Mouse (Mus musculus) erythroblast, adult 5-6 weeks (primary cell): Measurements from ENCODE around the gene Spata31d1d. TPM values are rescaled to one million over a fixed set of nuclear protein-coding genes. Genes with fewer than 3 reads are reported as not detected.
A peak's percentile ranks its signal among the peaks of the same experiment; 100 is the strongest.
"Not testable (repeated sequence)": the region's sequence is repeated elsewhere in the genome, so short reads cannot be mapped to it uniquely, and the experiment has no call there.

ENCODE experiments used
- ATAC-seq: replicated peaks from 2 replicates; pipeline ENCODE4 v1.8.0; 2016; ENCODE audit warnings: moderate number of reproducible peaks, mild to moderate bottlenecking, moderate TSS enrichment, inconsistent platforms; ENCODE audit not compliant: poor library complexity, low FRiP score, severe bottlenecking
- total RNA-seq, 2 experiments: library from RNA; stranded (forward) in 1 of 2; stranded (reverse) in 1 of 2; fragments of 150-400 nt in 1 of 2; fragments of 200-764, 138-1000 nt in 1 of 2; gene quantifications; 2 replicates each; pipeline versions ENCODE4 v1.2.3 to v1.2.4; 2015 to 2017; ENCODE audit warnings: low replicate concordance in 2 of 2

Gene Spata31d1d
- not detected in 2 replicates for total RNA-seq (2015; ENCODE audit: low replicate concordance)
- 0.26 TPM in 1 of 2 replicates, not detected in the other for total RNA-seq (2017; ENCODE audit: low replicate concordance)

DNA sequence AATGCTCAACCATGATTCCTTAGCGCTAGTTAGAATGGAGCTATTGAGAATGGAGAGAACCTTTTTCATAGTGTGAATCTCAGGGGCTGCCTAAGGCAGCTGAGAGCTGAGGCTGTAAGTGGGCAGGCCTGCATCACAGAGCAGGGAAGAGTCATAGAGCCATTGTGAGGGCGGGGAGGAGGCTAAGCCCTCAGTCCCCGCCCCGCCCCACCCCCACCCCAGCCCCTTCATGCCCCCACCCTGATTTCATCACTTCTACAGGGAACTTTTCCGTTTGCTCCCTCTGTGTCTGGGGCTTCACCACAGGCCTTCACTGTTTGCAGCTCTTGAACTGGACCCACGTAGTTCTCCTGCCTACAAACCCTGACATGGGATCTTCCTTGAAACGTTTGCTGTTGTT, at the start of gene Spata31d1d:
Gene Spata31d1d (minus strand): TSS at position 101 of the 400 bp plus-strand sequence.
- no peak for ATAC-seq

- ATAC-seq = not testable (repeated sequence)
Measured at GRCm38 (mm10) chr13:59779744-59780264, 48.3 kb upstream of the Spata31d1d start.

DNA sequence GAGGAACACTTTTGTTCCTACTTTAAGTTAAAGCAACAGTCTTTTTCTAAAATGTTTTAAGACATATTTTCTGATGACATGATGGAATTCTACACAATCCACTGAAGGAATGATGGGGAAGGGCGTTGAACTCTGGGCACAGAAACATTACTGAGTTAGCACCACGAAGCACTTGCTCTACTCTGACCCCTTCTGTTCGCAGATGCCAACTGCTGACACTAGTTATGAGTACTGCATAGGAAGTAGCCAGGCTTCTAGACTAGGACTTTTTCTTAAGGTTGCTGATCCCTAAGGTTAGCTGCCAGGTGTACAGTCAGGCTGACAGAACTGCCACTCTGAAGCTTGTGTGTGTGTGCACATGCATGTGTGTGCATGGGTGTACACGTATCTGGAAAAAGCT, 47.7 kb upstream of the Spata31d1d start:
- ATAC-seq = peak; percentile 49

- no peak for ATAC-seq
Measured at GRCm38 (mm10) chr13:59775168-59775567, 43.6 kb upstream of the Spata31d1d start.

- peak; percentile 56 for ATAC-seq
Measured at GRCm38 (mm10) chr13:59771257-59771656, 39.7 kb upstream of the Spata31d1d start.

- 0 out of 2 replicates have a peak, but pooled peaks have one; percentile 8 for ATAC-seq
Measured at GRCm38 (mm10) chr13:59770847-59771246, 39.3 kb upstream of the Spata31d1d start.

DNA sequence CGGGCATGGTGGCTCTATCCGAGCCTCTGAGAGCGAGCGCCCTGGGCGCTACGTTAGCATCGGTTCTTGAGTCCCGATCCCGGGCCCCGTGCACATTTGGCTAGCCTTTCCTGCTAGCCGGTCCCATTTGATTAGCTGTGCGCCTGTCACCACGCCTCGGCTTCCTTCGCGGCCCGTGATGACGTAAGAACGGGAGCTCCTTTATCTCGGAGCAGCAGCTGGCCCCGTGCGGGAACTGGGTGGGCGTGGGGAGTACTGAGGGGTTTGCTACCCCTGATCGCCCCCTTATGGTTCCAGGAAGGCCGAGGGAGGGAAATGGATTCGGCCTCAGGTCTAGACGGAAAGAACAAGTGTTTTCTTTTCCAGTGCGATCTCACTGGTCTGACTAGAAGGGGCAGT, 38.6 kb upstream of the Spata31d1d start:
- peak; percentile 71 for ATAC-seq

GRCm38 (mm10) chr13:59769296-59770163, 38.0 kb upstream of the Spata31d1d start, which contains the start of gene Isca1:
TSS of gene Isca1 (minus strand) at chr13:59769810.
- ATAC-seq = peak; percentile 79

- ATAC-seq = no peak
Measured at GRCm38 (mm10) chr13:59768531-59768930, 37.0 kb upstream of the Spata31d1d start.

DNA sequence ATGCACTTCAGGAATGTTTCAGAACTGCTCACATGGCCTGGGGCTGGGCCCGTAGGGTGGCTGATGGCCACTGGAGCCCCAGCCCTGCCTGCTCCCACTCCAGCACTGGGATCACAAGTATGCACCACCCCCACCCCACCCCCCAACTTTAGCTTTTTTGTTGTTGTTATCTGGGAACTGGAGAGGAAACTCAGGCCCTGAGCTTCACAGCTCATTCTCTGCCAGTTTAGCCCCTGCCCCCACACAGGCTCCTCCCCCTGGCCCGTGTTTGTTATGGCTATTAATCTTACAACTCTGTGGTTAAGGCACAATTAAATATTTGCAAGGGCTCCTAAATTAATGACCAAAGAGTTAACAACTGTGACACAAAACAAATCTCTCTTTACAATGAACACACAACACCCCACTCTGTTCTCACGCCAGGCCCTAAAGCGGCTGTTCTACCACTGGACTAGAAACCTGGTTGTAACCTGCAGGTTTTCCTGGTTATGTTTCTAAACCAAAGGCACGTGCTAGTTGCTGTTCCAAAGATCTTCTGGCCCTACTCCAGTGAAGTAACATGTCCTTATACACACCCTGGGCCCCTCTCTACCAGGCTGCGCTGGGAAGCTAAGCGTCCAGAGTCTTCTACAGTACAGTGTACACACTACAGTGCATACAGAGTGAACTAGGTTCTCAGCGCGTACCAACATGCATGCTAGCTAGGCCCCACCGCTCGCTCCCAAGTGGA, 35.4 kb upstream of the Spata31d1d start:
- ATAC-seq = no peak

- ATAC-seq = peak; percentile 76
Measured at GRCm38 (mm10) chr13:59762791-59763190, 31.2 kb upstream of the Spata31d1d start.

DNA sequence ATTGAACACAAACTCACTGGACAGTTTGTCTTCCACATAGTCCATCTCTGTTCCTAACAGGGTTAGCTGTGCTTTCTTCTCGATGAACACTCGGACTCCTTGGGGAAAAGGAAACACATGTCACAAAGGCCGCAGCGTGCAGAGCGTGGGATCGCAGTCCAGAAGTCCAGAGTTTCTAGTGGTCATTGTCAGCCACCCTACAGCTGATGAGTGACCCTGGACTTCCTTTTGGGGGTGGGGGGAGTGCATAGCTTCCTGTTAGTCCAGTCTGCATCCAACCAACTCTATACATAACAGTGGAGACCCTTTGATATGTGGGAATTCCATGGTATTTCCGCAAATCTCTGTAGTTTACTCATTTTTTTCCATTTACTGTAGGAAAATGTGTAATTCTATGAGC, 25.4 kb upstream of the Spata31d1d start:
- ATAC-seq = no peak

DNA sequence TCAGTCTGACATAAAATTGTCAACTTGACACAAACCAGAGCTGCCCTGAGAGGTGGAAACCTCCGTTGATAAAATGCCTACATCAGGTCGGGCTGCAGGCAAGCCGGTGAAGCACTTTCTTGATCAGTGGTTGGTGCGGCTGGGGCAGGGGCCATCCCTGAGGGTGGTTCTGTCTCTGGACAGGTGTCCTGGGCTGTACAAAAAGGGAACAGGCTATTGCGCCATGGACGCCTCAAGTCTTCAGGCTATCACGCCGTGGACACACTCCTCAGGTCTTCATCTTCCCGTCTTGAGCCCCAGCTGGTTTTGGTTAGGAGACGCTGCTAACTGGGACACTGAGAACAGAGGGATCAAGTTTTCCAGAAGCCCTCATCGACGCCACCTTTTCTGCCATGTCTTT, 18.8 kb upstream of the Spata31d1d start:
- ATAC-seq = no peak

DNA sequence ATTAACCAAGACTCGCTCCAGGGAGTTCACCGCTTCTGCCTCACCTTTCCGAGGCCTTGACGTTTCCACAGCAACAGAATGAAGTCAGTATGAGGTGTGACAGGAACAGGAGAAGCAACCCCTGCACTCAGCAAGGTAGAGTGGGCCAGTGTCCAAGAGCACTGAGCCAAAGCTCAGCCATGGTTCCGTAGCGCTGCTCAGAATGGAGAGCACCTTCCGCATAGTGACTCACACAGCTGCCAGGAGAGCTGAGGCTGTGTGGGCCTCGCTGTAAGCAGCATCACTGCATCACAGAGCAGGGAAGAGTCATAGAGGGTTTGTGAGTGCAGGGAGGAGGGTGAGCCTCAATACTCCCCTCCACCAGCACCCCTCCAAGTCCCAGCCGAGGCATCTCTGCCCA, 15.2 kb upstream of the Spata31d1d start, which contains the start of gene 1700014D04Rik:
Gene 1700014D04Rik (minus strand): TSS at position 42 of the 400 bp plus-strand sequence.
- no peak for ATAC-seq

GRCm38 (mm10) chr13:59746164-59746563, 14.6 kb upstream of the Spata31d1d start:
- no peak for ATAC-seq

GRCm38 (mm10) chr13:59745462-59745861, 13.9 kb upstream of the Spata31d1d start:
- no peak for ATAC-seq

DNA sequence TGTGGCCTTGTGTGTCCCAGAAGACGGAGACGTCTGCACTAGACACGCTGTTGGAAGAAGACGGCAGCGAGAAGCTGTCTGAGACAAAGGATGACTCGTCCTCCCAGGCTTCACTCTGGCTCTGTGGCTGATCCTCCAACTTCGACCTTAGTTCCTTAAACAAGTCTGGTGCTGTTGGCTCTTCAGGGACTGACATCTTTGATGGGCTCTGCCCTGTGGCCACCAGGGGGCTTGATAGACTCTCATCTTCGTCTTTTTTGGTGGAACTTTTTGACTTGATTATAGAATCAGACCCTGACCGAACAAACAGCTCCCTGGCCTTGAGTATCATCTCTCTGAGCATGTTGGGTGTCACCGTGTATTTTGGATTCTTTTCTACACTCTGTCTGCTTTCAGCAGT, 10.1 kb upstream of the Spata31d1d start:
- ATAC-seq = no peak

DNA sequence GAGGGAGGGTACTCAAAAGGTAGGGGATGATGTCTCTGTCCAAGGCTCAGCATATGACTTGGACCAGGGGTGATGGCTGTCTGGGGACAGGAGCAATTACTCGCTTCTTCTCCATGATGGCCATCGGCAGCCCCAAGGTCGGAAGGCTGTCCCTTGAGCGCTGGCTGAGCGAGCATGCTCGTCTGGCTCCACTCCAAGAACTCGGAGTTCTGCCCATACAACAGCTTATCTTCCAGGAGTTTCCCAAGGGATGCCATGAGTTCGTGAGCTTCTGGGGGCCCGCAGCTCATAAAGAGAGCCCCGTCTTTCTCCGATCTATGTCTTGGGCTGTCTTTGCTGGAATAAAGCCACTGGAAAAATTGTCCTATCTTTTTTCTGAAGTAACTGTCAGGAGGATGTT, 9.5 kb upstream of the Spata31d1d start:
- no peak for ATAC-seq

GRCm38 (mm10) chr13:59739397-59739796, 7.8 kb upstream of the Spata31d1d start:
- peak; percentile 74 for ATAC-seq

- ATAC-seq = peak; percentile 72
Measured at GRCm38 (mm10) chr13:59738455-59738854, 6.9 kb upstream of the Spata31d1d start.
